Mouse (Mus musculus): Measurements from ENCODE around the gene Itgb7.
A peak's percentile ranks its signal among the peaks of the same experiment; 100 is the strongest.

Itgb7 gene

DNA sequence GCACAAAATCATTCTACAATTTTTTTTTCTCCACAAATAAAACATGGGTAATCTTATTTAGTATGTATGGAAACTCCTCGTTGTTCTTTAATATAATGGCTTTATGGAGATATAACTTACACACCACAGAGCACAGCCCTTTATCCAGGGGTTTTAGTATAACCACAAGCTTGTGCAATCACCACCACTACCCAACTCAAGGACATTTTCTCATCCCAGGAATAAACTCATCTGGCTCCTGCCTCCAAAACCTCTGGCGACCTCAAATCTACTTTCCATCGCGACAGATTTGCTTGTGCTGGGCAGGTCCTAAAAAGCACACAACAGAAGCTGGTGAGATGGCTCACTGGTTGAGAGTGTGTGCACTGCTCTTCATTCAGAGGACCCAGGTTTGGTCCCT lies 38.1 kb downstream of the Itgb7 start:
- DNase-seq (ENCODE audit: low spot score), result no peak

DNA sequence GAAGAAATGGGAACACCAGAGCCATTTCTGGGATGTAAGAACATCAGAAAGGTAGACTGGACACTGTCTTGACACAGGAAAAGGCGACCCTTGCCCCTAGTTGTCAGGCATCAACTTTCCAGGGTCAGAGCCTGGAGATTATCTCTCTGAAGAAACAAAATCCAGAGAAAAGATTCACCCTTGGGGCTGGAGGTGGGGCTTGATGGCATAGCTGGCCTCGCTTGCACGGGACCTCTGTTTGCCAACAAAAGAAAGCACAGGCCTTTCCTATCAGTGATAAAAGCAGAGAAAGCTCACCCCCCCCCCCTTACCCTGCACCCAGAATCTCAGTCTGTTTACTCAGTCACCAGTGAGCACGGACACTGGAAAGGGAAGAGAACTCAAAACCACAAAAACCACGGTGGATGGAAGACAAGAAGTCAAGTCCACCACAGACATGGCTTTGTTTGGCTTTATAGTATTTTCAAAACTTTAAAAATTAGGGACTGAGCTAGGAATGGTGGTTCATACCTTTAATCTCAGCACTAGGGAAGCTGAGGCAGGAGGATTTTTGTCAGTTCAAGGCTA lies 38.8 kb downstream of the Itgb7 start:
- DNase-seq (ENCODE audit: low spot score), result peak; percentile 53

DNA sequence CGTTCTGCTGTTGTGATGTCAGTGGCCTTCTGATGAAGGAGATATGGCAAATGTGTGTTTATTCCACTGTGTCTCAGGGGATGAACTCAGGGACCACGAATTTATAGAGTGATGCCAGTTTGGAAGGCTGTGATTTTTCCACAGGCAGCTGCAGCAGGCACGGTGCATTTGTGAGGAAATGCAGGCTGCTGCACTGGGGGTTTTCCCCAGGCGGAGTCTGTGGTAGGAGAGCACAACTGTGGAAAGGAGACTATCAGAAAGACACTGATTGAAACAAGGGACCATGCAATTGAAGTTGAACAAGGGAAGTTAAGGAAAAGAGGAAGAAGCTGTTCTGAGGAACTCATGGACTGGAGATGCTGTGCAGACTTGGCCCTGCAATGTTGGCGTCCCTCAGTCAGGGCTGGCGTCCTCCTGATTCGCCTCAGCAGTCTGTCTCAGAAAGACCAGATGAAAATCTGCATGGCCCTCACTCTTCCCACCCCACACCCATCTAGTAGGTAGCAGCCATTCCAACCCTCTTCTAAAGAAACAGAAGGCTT lies 39.4 kb downstream of the Itgb7 start:
- DNase-seq (ENCODE audit: low spot score), result no peak

DNA sequence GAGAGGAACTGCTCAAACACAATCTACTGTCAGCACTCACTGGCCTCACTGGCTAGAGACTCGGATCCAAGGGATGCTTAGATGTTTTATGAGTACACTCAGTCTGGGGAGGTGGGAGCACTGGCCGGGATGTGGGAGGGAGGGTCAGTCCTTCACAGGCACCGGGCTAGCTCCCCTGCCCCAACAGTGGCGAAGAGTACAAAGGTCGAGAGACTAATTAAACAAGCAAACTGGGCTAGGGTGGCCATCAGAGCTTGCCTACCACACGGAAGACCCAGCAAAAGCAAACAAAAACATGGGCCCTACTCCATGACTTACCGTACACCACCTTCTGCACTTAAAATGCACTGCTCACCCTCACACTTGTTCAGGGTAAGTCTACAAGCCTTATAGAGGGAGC lies 40.0 kb downstream of the Itgb7 start:
- DNase-seq (ENCODE audit: low spot score), result no peak

DNA sequence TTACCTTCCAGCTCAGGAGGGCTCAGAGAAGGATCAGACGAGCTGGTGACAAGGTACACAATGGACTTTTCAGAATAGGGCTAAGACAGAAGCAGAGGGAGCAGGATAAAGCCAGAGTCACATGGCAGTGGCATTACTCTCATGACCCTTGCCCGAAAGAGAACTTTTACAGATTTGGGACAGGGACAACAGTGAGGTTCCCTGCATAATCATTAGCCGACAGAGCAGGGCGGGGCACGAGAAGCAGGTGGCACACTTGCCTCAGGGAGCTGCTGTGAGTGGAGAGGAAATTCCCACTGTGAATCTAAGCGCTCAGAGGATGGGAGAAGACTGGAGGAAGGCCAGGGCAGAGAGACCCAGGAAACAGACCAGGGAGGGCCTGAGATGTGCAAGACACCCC lies 42.9 kb downstream of the Itgb7 start:
- DNase-seq (ENCODE audit: low spot score), result no peak

DNA sequence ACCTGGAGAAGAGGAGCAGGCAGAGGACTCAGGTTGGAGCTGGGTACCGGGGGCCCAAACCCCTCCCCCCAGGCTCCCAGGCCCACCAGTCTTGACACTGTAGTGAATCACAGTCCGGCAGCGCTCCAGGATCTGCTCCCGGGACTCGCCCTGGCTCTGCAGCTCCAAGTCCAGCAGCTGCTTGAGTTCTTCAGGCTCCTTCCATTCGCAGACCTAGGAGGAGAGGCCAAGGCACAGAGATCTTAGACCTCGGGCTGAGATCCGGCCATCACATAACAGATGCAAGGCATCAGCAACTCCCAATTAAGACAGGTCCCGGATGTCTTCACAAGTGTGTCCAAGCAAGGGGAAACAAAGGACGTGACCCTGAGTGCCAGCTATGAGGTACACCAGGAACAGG lies 43.6 kb downstream of the Itgb7 start:
- no peak for DNase-seq (ENCODE audit: low spot score)

DNA sequence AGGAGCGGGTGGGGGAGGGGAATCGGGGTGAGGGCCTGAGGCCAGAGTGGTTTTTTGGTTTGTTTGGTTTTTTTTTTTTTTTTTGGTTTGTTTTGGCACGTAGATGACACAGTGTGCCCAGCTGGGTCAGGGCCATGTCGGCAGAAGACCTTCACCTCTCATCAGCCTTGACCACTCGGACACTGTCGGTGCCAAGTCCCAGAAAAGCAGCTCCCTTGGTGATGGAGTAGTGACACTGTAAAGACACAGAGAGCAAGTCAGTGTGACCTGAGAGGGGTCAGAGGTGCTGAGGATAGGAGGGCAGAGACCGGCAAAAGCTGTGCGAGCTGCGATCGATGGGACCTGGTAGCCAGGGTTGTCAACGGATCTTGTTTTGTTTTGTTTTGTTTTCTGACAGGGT lies 45.5 kb downstream of the Itgb7 start:
- no peak for DNase-seq (ENCODE audit: low spot score)

DNA sequence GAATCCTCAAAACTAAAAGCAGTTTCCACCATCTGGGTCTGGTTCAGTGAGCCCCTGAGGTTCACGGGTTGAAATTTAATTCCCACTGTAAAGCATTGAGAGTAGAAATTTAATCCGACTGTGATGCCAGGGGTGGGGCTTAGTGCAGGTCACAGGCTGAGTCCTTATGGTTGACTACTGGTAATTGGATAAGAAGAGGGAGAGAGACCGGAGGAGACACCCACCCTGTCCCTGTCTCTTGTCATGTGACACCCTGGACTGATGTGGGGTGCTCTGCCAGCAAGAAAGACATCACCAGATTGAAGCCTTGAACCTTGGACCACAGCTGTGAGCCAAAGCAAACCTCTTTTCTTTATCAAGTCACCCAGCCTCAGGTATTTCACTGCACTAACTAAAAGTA lies 48.7 kb downstream of the Itgb7 start:
- DNase-seq (ENCODE audit: low spot score), result no peak

DNA sequence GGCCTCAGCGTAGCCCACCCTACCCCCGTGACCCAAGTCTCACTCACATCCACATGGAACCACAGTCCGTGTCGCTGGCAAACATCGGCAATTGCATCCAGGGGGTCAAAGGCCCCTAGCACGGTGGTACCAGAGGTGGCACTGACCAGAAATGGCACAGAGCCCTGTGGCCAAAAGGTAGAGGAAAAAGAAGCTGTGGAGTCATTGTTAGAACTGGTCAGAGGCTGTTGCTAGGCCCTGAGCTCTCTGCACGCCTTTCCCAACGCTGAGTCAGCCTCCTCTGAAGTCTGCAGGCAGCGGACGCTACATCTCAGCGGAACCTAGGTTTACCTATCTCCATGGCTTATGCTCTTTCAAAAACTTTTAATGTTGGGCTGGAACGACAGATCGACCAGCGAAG lies 51.8 kb downstream of the Itgb7 start:
- no peak for DNase-seq (ENCODE audit: low spot score)

DNA sequence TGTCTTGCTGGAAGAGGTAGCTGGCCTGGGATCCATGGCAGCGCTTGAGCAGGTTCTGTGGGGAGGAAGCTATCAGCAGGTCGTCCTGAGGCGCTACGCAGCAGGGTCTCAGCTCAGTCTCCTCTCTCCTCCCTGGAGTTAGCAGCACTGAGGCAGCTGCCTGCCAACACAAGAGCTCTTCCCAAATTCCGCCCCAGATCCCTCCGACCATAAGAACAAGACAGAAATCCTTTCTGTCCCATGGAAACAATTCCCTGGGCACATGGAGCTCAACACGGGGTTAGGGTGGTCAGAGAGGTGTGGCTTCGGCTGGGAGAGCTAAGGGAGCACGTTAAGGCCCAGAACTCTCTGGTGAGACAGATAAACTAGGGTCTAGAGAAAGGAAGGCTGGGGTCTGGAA lies 52.6 kb downstream of the Itgb7 start:
- DNase-seq (ENCODE audit: low spot score), result no peak

DNA sequence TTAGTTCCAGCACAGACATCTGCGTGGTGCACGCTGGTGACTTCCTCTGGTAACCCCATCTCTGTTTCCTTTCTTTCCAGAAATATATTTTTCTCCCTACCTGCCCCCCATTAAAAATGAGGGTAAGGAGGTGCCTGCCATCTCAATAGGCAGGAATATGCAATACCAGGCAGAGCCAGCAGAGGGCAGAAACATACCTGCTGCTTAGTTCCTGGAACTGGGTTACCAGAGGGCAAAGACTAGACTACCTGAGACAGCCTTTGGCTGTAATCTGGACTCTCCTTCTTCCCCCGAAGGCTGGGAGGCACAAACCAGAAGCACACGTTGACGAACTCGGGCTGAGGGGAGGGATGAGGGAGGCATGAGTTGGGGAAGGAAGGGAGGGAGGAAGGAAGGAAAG lies 53.5 kb downstream of the Itgb7 start:
- peak; percentile 46 for DNase-seq (ENCODE audit: low spot score)

DNA sequence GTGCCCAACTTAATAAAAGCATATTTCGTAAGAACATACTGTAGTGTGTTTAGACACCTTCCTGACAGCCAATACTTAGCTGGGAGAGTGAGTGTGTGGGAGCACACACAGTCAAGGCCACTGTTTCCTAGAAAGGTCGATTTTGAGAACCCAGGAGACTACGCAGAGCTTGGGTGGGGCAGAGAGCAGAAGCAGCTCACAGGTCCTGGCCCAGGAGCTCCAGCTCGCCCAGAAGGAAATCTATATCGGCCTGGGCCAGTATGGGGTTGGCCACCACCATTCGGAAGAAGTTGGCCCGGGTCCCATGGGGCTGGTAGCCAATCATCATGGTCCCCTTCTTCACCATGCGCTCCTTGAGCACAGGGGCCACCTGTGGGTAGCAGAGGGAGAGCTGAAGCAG lies 54.3 kb downstream of the Itgb7 start:
- DNase-seq (ENCODE audit: low spot score), result no peak

DNA sequence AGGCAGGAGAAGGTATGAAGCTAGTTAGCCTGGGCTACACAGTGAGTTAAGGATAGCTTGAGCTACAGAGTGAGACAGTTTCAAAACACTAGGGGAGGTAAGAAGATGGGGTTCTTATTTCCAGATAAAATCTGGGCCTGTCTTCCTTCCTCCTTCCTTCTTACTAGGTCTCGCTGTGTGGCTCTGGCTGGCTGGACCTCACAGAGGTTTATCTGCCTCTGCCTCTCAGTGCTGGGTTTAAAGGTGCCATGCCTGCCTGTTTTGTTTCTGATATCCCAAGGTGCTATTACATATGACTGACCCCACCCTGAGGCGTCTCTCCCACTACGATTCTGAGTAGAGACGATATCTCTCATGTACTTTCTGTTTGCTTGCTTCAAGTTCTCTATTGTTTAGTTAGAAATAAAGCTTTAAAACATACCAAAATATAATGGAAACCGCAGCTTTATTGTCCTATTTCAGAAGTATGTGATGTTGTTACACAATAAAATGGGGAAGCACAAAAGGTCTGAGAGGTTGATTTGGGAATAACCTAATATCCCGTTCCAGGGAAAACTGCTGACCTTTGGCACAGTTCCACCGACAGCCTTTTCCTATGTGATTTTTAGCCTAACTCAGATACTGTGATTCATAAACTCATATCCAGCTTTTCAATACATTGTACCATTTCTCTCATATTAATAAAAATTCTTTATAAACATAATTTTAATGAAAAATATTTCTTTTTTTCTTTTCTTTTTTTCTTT lies 55.0 kb downstream of the Itgb7 start:
- no peak for DNase-seq (ENCODE audit: low spot score)

DNA sequence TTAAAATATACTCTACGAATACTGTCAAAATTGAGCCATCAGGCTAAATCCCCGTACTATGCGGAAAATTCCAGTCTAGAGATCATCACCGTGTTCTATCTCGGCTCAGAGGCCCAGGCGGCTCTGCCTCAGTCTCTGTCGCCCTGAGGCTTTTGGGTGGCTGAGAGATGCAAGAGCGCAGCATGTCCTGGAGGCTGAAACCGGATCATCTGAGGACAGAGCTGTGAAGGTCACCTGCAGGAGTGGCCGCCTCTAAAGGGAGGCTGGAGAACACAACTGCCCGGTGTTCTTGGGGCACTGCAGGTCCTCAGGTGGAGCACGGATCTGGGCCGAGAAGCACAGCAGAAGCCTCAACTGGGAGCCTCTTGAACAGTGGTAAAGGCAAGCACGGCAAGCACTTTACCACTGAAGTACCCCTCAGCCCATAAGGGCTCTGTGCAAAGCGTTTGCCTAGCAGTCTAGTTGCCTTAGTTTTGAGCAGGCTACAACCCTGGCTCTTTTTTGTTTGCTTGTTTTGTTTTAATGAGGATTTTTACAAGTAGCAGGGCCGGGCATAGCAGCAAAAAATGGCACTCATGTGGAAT lies 55.9 kb downstream of the Itgb7 start:
- no peak for DNase-seq (ENCODE audit: low spot score)

DNA sequence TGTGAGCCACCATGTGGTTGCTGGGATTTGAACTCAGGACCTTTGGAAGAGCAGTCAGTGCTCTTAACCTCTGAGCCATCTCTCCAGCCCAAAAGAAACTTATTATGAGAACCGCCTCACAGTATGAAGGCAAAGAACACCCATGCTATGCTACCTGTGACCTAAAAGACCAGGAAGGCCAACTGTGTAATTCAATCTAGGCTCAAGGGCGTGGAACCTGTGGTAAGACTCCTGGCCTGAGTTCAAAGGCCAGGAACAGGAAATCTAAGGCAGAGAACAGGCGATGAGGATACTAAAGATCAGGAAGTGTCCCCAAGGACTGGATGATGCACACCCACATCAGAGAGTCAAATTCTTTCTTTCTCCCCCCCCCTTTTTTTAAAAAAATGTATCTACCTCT lies 58.2 kb downstream of the Itgb7 start:
- no peak for DNase-seq (ENCODE audit: low spot score)

DNA sequence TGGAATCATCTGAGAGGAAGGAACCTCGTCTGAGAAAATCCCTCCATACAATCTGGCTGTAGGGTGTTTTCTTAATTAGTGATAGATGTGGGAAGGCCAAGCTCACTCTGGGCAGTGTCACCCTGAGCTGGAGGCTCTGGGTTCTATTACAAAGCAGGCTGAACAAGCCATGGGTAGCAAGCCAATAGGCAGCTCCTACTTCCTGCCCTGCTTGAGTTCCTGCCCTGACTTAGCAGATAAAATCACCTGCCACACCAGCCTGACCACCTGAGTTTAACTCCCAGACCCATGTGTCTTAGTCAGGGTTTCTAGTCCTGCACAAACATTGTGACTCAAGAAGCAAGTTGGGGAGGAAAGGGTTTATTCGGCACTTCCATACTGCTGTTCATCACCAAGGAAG lies 62.7 kb downstream of the Itgb7 start:
- no peak for DNase-seq (ENCODE audit: low spot score)

DNA sequence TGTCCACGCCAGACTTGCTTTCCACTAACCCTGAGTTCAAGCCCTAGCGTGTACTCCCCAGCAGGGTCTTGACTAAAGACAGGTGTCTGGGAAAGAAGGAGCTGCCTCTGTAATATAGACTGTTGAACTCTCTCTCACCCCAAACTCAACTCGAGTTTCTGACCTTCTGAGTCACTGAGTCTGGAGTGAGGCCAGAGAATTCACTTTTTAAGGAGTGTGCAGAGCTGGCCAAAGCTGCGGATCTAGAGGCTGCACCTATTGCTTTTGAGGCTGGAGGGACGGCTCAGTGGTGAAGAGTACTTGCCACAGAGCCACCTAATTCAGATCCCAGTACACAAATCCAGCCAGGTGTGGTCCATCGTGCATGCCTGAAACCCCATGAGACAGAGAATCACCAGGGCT lies 64.1 kb downstream of the Itgb7 start:
- no peak for DNase-seq (ENCODE audit: low spot score)

Data from ovary, adult 18-20 months (tissue).